Mouse (Mus musculus): ENCODE results near the gene St3gal3. TPM values are rescaled to one million over a fixed set of nuclear protein-coding genes. Genes with fewer than 3 reads are reported as not detected.

St3gal3 gene
- polyA plus RNA-seq, 1 experiment from 2014 or later, result 8.5 TPM

DNA sequence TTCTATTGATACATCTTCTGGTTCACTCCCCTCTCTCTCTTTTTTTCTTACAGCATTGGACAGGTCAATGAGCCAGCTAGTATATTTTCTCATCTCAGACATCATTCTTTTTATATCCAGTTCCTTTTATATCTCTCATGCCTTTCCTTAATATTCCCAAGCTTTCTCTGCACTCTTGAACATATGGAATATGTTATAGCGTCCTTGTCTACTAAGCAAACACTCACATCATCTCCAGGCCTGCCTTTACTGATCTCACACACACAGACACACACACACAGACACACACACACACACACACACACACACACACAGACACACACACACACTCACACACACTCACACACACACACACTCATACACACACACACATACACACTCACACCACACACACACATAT is 96.7 kb downstream of the St3gal3 start:
- 58% methylated on average over 1 of the region's 1 CpGs for WGBS
- H3K9me3 ChIP-seq, result no peaks in the 10 kb centered on the region
- no peak overlapping the region for H3K4me3 ChIP-seq (replicated peaks)
- no peaks in the 10 kb centered on the region for H3K36me3 ChIP-seq (replicated peaks)
- no peak overlapping the region for H3K4me2 ChIP-seq
- no peaks in the 10 kb centered on the region for H3K27me3 ChIP-seq
- H3K27ac ChIP-seq, result no peak overlapping the region
- no peak for ATAC-seq (ENCODE audit: low FRiP score)
- H3K9ac ChIP-seq, result no peak overlapping the region
- H3K4me1 ChIP-seq, result peaks cover 12% of the 10 kb centered on the region; the same call in 1 of the 2 replicates

DNA sequence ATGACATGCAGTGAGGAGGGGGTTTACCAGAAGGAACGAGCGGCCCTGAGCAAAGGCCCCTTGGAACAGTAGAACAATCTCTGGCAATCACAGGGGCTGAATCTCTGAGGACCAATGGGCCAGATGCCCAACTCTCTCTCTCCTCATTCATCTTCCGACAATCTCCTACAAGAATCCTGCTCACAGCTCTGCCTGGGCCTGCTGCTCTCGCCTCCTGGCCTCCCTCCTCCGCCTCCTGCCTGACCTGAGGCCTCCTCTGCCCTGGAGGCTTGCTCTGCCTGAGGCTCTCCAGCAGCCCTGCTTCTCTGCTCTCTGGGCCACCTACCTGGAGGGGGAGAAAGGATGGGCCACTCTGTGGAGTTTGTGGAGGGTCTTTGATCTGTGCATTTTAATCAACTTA is 97.3 kb downstream of the St3gal3 start:
- no peak for ATAC-seq (ENCODE audit: low FRiP score)
- Histone ChIP-seq H3K27ac (0 out of 2 replicates have a peak overlapping the region, but pooled peaks have one; percentile 22), H3K36me3 (replicated peaks) (no peaks in the 10 kb centered on the region), H3K27me3 (no peaks in the 10 kb centered on the region), H3K4me3 (replicated peaks) (no peak overlapping the region), H3K9me3 (no peaks in the 10 kb centered on the region), H3K9ac (no peak overlapping the region), H3K4me1 (peaks cover 12% of the 10 kb centered on the region; the same call in 1 of the 2 replicates), H3K4me2 (no peak overlapping the region)
- 68% methylated on average over 5 of the region's 5 CpGs for WGBS

DNA sequence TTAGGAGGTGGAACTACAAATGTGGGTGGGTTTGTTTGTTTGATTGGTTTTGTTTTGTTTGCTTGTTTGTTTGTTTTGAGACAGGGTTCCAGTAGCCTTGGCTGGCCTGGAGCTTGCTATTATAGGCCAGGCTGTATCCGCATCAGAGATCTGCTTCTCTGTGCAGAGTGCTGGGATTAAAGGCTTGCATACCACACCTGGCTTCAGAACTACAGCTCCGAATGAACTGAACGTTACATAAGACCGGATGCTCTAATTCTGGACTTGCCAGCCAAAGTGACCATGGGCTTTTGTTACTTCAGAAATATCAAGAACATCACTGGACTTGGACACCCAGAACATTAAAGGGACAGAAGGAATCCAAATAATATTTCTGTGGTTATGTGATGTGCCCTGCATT is 98.2 kb downstream of the St3gal3 start:
- Histone ChIP-seq H3K27ac (no peak overlapping the region), H3K9me3 (no peaks in the 10 kb centered on the region), H3K36me3 (replicated peaks) (no peaks in the 10 kb centered on the region), H3K27me3 (no peaks in the 10 kb centered on the region), H3K9ac (no peak overlapping the region), H3K4me1 (peaks cover 12% of the 10 kb centered on the region; the same call in 1 of the 2 replicates), H3K4me2 (no peak overlapping the region), H3K4me3 (replicated peaks) (no peak overlapping the region)
- WGBS, result 92% methylated on average over 4 of the region's 4 CpGs
- no peak for ATAC-seq (ENCODE audit: low FRiP score)

DNA sequence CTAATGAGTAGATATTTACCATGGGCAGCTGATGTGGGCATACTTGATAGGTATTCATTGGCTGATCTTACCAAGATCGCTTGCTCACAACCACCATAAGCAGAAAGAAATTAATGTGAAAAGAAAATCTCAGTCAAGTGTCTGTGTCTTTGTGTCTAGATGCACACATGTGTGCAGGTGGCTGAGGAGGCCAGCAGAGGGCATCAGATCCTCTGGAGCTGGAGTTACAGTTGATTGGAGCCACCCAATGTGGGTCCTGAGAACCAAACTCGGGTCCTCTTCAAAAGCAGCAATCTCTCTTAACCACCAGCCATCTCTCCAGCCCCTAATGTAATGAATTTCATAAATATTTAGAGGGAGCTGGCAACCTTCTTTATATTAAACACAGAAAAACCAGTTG is 99.6 kb downstream of the St3gal3 start:
- Histone ChIP-seq H3K9me3 (no peaks in the 10 kb centered on the region), H3K27me3 (no peaks in the 10 kb centered on the region), H3K4me3 (replicated peaks) (no peak overlapping the region), H3K9ac (no peak overlapping the region), H3K27ac (no peak overlapping the region), H3K36me3 (replicated peaks) (no peaks in the 10 kb centered on the region), H3K4me2 (no peak overlapping the region), H3K4me1 (peaks cover 15% of the 10 kb centered on the region)
- no peak for ATAC-seq (ENCODE audit: low FRiP score)
- WGBS, result 94% methylated on average over 2 of the region's 2 CpGs

DNA sequence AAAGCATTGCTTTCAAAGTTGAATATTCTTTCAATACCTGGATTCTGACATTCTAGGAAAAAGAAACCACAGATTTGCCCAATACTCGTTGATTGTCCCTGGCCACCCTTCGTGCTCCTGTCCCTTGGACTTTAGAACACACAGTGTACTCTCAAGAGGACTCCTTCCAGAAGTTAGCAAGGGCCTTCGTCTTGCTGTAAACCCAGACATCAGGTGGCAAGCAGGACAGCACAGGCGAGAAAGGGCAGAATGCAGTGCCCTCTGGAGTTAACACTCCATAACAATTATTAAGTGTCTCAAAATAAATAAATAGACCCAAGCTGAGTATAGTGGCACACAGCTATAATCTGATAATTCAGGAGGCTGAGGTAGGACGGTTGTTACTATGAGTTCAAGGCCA is 101.7 kb downstream of the St3gal3 start:
- no peak overlapping the region for H3K27ac ChIP-seq
- 86% methylated on average over 5 of the region's 5 CpGs for WGBS
- H3K9me3 ChIP-seq, result no peaks in the 10 kb centered on the region
- no peak for ATAC-seq (ENCODE audit: low FRiP score)
- H3K4me3 ChIP-seq (replicated peaks), result no peak overlapping the region
- H3K4me1 ChIP-seq, result peaks cover 22% of the 10 kb centered on the region
- no peaks in the 10 kb centered on the region for H3K36me3 ChIP-seq (replicated peaks)
- no peak overlapping the region for H3K4me2 ChIP-seq
- no peaks in the 10 kb centered on the region for H3K27me3 ChIP-seq
- H3K9ac ChIP-seq, result no peak overlapping the region

DNA sequence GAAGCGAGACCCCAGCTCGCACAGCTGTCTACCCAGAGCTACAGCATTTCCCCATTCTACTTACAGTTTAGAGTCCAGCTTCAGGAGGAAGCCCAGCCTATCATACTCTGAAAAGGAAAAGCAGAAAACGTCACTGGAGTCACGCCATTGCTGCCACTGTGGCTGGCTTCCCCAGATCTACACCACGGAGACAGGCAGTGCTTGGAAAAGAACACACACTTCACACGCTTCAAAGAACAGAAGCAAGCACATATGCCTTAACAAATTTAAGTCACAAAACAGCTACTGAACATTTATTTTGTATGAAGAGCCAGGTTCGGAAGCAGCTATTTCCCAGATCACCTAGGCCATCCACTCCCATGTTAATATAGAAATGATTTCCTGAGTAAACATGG is 102.9 kb downstream of the St3gal3 start:
- Histone ChIP-seq H3K4me1 (peaks cover 16% of the 10 kb centered on the region), H3K27ac (no peak overlapping the region), H3K9ac (no peak overlapping the region), H3K9me3 (no peaks in the 10 kb centered on the region), H3K27me3 (no peaks in the 10 kb centered on the region), H3K4me3 (replicated peaks) (no peak overlapping the region), H3K36me3 (replicated peaks) (no peaks in the 10 kb centered on the region), H3K4me2 (no peak overlapping the region)
- no peak for ATAC-seq (ENCODE audit: low FRiP score)
- 90% methylated on average over 7 of the region's 7 CpGs for WGBS

DNA sequence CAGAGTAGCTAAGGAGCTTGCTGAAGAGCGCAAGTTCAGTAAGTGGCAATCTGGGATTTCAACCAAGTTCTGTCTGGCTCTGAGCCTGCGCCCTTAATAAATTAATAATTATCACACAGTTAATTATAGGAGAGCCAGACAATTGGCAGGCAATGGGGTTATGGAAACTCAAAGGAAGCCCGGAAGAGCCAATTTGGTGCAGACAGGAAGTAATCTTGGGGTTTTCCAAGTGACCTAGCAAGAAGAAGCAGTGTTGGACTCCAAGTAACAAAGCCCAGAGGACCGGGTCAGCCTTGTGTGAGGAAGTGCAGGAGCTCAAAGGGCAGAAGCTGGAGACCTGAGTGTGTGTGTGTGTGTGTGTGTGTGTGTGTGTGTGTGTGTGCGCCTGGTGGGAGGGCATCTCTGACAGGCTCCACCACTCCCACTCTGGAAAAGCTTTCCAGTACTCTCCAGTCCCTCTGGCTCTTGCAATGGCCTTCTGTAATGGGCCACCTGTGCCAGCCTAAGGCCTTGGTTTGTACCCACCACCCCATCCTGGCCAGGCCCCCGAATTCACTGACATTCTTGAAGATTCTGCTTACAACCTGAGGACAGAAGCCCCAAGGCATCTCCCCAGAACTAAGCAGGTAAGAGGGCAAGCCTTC is 103.5 kb downstream of the St3gal3 start:
- ATAC-seq (ENCODE audit: low FRiP score), result no peak
- H3K4me3 ChIP-seq (replicated peaks), result no peak overlapping the region
- H3K4me2 ChIP-seq, result no peak overlapping the region
- H3K27me3 ChIP-seq, result no peaks in the 10 kb centered on the region
- H3K27ac ChIP-seq, result no peak overlapping the region
- H3K4me1 ChIP-seq, result peaks cover 16% of the 10 kb centered on the region
- H3K9ac ChIP-seq, result no peak overlapping the region
- WGBS, result 75% methylated on average over 6 of the region's 6 CpGs
- H3K36me3 ChIP-seq (replicated peaks), result no peaks in the 10 kb centered on the region
- no peaks in the 10 kb centered on the region for H3K9me3 ChIP-seq

DNA sequence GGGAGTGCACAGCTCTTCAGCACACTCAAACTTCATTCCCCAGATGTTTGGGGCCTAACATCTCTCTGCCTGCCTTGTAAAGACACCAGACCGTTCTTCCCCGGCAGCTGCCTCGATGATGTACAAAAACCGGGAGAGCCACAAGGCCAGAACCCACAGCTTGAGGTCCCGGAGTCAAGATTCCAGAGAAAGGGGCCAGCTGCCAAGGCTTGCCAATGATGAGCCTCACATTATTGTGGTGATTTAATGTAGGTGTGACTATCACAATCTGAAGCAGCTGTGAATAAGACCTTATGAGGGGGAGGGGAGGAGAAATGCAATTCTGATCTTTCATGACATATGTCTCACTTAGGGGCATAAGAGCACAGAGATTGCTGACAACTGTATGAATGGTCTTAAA is 104.4 kb downstream of the St3gal3 start:
- H3K27ac ChIP-seq, result no peak overlapping the region; the same call in 1 of the 2 replicates

DNA sequence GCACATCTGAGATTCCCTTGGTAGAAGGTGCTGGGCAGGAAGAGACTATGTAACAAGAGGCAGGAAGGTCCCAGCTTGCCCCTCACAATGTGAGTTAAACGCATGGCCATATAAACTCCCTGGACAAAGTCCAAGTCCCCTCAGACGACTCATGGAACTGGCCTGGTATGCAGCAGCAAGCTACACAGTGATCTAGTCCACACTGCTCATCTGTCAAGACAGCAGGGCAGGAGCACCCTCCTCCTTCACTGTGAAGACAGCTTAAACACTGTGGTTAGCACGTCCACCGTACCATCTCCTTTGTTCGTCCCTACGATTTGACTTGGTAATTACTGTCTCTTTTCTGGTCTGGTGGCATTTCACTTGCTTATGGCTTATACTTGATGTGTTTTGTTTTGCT is 104.8 kb downstream of the St3gal3 start:
- H3K36me3 ChIP-seq (replicated peaks), result no peaks in the 10 kb centered on the region
- no peaks in the 10 kb centered on the region for H3K9me3 ChIP-seq
- no peak overlapping the region for H3K27ac ChIP-seq
- ATAC-seq (ENCODE audit: low FRiP score), result no peak
- H3K9ac ChIP-seq, result no peak overlapping the region
- no peak overlapping the region for H3K4me3 ChIP-seq (replicated peaks)
- 59% methylated on average over 6 of the region's 6 CpGs for WGBS
- H3K27me3 ChIP-seq, result no peaks in the 10 kb centered on the region
- H3K4me2 ChIP-seq, result no peak overlapping the region
- peaks cover 16% of the 10 kb centered on the region for H3K4me1 ChIP-seq

More for the DNA sequence above, 104.4 kb downstream of the St3gal3 start:
- Histone ChIP-seq H3K9me3 (no peaks in the 10 kb centered on the region), H3K4me2 (no peak overlapping the region), H3K4me1 (peaks cover 16% of the 10 kb centered on the region), H3K4me3 (replicated peaks) (no peak overlapping the region), H3K36me3 (replicated peaks) (no peaks in the 10 kb centered on the region), H3K27me3 (no peaks in the 10 kb centered on the region), H3K9ac (no peak overlapping the region)
- 86% methylated on average over 5 of the region's 5 CpGs for WGBS
- no peak for ATAC-seq (ENCODE audit: low FRiP score)

DNA sequence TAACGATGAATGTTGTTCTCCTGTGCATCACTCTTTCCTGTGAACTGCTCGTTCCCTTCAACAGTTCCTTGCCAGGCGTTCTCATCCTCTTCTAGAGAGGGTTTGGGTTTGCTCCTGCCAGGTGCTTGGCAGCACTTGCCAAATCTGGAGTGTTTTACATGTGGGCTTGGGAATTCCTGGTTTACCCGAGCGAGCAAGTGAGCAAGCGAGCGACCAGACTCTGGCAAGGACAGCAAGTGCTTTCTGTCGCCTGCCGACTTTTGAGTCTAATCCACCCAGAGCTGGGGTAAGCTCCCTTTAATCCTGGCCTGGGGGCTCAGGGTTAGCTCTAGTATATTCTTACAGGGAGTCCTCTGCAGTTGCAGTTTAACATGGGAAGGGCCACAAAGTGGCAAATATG is 105.7 kb downstream of the St3gal3 start:
- H3K9ac ChIP-seq, result no peak overlapping the region
- WGBS, result 51% methylated on average over 9 of the region's 9 CpGs
- H3K36me3 ChIP-seq (replicated peaks), result no peaks in the 10 kb centered on the region
- no peaks in the 10 kb centered on the region for H3K9me3 ChIP-seq
- no peak overlapping the region for H3K4me3 ChIP-seq (replicated peaks)
- ATAC-seq (ENCODE audit: low FRiP score), result no peak
- no peak overlapping the region for H3K27ac ChIP-seq
- H3K4me2 ChIP-seq, result no peak overlapping the region
- peaks cover 16% of the 10 kb centered on the region for H3K4me1 ChIP-seq
- no peaks in the 10 kb centered on the region for H3K27me3 ChIP-seq

DNA sequence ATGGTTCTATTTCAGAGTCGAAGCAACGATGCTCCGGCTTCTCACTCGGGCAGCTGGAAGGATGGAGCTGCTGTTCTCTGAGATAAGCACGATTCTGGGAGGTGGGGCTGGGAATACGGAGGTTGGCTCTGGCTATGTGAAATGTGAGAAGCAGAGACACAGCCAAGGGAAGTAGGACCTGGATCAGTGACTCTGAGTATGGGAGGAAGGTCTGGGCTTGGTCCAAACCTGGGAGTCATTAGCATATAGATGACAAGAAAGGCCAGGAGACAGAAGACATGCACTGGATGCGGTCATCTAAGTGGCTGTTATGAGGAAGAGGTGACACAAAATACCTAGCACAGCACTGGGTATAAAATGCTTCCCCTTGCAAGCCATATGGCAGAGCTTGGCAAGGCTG is 108.8 kb downstream of the St3gal3 start:
- no peak overlapping the region for H3K4me3 ChIP-seq (replicated peaks)
- no peak overlapping the region for H3K4me2 ChIP-seq
- peaks cover 12% of the 10 kb centered on the region for H3K4me1 ChIP-seq
- H3K27ac ChIP-seq, result no peak overlapping the region
- H3K9ac ChIP-seq, result no peak overlapping the region
- no peak for ATAC-seq (ENCODE audit: low FRiP score)
- H3K9me3 ChIP-seq, result no peaks in the 10 kb centered on the region
- no peaks in the 10 kb centered on the region for H3K36me3 ChIP-seq (replicated peaks)
- WGBS, result 90% methylated on average over 7 of the region's 7 CpGs
- no peaks in the 10 kb centered on the region for H3K27me3 ChIP-seq

DNA sequence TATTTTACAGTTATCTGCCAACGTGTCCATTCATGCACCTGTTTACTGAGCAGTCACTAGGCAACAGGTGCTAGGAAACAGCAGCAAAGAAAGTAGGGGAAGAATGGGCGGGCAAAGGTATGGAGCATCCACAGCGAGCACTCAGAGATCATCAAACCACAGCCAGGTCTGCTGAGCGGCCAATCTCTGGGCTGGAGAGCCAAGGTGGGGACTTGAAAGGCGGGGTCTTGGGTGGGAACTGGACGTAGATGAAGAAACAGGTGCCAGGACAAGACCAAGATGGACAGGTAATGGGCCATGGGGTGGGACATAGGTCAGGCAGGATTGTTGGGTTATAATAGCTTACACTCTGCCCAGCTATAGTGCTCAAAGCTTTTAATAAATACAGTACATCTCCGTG is 109.3 kb downstream of the St3gal3 start:
- Histone ChIP-seq H3K27me3 (no peaks in the 10 kb centered on the region), H3K36me3 (replicated peaks) (no peaks in the 10 kb centered on the region), H3K4me2 (no peak overlapping the region), H3K4me3 (replicated peaks) (no peak overlapping the region), H3K9ac (no peak overlapping the region), H3K27ac (no peak overlapping the region), H3K4me1 (peaks cover 10% of the 10 kb centered on the region), H3K9me3 (no peaks in the 10 kb centered on the region)
- WGBS, result 93% methylated on average over 7 of the region's 7 CpGs
- ATAC-seq (ENCODE audit: low FRiP score), result no peak

DNA sequence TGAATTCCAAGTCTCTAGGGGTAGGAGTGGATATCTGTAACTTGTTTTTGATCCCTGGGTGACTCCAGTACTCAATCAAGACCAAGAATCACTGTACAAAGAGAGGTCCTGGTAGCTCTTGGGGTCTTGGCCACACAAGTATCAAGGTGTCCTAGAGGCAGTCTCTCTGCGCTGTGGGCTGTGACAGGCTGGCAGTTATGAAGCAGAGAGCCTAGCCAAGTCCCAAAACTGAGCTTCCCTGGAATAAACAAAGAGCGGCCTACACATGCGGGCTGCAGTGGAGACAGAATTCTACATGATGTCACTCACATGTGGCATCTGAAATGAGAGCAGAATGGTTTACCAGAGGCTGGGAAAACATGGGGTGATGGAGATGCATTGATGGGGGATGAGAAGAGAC is 111.9 kb downstream of the St3gal3 start:
- Histone ChIP-seq H3K36me3 (replicated peaks) (no peaks in the 10 kb centered on the region), H3K4me2 (no peak overlapping the region), H3K27me3 (no peaks in the 10 kb centered on the region), H3K4me3 (replicated peaks) (no peak overlapping the region), H3K27ac (no peak overlapping the region), H3K9me3 (no peaks in the 10 kb centered on the region), H3K9ac (no peak overlapping the region), H3K4me1 (peaks cover 10% of the 10 kb centered on the region)
- ATAC-seq (ENCODE audit: low FRiP score), result no peak
- 88% methylated on average over 3 of the region's 3 CpGs for WGBS
